Mouse (Mus musculus): Measurements from ENCODE around the gene Kcna5.
A peak's percentile ranks its signal among the peaks of the same experiment; 100 is the strongest.

Gene Kcna5

GRCm38 (mm10) chr6:126536926-126537325, 1.7 kb upstream of the Kcna5 start:
- no peak for DNase-seq (ENCODE audit: low spot score in 2 of 2)

DNA sequence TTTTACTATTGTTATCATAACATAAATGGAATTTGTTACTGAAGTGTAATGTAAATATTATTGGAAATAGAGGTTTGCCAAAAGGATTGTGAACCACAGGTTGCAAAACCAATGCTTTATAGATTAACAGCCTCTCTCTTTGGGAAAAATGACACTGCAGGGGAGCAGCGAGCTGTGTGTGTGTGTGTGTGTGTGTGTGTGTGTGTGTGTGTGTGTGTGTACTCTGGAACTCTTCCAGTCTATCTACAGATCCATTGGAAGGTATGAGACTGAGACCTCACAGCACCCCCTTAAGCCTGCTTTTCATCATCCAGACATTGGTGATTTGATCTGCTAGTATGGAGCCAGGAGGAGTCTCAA, 679 bp upstream of the Kcna5 start:
- no peak for DNase-seq (ENCODE audit: low spot score in 2 of 2)

DNA sequence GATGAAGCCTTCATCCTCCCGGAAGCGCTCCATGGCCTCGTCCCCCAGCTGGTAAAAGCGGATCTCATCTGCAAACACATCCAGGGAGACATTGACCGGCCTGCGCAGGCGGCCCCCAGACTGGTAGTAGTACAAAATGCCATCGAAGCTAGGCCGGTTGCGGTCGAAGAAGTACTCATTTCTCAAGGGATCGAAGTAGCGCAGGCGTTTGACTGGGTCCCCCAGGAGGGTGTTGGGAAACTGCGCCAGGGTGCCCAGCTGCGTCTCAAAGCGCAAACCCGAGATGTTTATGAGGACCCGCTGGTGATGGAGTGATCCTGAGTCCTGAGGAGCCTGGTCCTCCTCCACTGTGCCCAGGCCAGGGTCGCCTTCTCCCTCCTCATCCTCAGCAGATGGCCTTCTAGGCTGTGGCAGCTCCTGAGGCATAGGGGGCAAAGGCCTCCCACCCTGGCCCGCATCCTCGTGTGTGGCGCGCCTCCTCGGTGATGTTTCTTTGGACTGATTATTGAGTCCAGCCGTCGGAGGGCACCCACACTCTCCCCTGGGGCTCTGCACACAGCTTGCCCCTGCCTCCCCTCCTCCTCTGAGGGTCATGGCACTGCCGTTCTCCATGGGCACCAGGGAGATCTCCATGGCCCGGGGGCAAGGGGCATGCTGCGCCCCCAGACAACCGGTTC, 543 bp downstream of the Kcna5 start:
- no peak for DNase-seq (ENCODE audit: low spot score in 2 of 2)

DNA sequence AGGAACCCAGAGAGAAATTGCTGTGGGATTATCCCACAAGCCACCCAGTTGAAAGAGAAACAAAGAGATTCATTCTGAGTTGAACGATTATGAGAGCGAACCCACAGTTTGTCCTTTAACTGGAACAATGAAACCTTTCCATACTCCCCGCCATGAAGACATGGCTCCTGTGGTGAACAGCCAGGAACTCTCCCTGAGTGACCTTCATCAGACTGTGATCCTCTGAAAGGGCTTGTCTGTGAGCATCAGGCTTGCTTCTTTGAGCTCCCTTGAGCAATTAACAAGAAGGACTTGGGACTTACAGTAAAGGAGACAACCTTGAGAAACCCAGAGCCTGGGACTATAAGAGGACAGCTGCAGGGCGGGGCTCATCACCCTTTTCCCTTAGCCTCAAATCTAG, 3.9 kb downstream of the Kcna5 start:
- DNase-seq (ENCODE audit: low spot score in 2 of 2), result no peak

GRCm38 (mm10) chr6:126530019-126530418, 5.2 kb downstream of the Kcna5 start:
- DNase-seq (ENCODE audit: low spot score in 2 of 2), result no peak

GRCm38 (mm10) chr6:126514720-126515119, 20.5 kb downstream of the Kcna5 start:
- DNase-seq (ENCODE audit: low spot score in 2 of 2), result peak; percentile 38 to 45

DNA sequence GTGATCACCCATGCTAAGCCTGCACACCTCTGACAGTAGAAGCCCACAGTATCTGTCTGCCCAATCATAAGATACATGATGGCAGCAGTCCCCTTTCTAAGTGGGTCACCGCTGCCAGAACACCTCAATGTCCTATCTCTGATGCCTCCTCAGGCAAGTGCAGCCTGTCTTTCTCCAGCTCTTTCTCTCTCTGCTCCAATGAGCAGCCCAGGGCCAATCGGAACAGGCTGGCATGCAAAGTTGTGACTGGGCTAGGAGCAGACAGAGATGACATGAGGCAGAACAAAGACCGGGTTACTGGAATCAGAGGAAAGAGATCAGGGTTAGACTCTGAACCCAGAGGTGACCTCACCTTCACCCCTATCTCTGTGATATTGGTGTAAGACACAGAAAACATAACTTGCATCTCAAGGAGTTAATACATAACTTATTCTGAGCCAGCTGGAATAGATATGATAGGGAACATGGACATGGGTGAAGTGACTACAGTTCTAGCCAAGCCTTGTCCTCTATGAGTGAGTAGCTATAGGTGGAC, 21.4 kb downstream of the Kcna5 start:
- no peak for DNase-seq (ENCODE audit: low spot score in 2 of 2)

DNA sequence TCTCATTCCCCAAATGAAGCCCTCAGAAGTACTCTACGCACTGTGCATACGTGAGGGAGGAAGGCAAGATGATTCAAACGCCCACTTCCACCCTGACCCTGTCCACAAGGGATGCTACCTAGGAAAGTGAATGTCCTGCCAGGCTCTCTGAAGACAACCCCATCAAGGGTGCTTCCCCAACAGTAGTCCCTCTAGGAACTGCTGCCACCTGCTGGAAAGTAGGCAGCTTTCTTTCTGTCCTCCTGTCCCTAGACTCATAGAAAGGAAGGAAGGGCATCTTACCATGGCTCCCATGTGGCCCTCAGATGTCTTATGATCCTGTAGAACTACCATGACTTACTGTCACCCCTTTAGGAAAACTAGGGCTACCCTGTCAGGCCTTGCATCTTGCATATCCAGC, 22.1 kb downstream of the Kcna5 start:
- no peak for DNase-seq (ENCODE audit: low spot score in 2 of 2)

DNA sequence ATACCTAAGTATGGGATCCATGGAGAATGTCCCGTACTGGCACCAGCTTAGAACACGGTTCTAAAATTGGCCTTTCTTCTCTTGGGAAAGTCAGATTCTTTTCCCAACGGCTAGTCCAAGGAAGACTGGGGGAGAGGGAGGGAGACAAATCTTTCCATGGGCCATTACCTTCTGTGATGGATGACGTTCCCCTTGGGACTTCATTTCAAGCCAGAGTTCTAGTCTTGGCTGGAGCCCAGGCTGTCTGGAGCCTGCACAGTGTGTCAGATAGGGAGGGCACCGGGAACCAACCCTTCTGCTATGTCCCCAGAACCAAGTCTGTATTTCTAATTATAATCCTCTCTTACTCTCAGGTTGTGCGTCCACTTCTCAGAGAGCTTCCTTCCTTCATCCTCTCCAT, 26.5 kb downstream of the Kcna5 start:
- no peak for DNase-seq (ENCODE audit: low spot score in 2 of 2)

- DNase-seq (ENCODE audit: low spot score in 2 of 2), result no peak
Measured at GRCm38 (mm10) chr6:126503920-126504319, 31.3 kb downstream of the Kcna5 start.

GRCm38 (mm10) chr6:126502691-126503301, 32.4 kb downstream of the Kcna5 start:
- no peak for DNase-seq (ENCODE audit: low spot score in 2 of 2)

DNA sequence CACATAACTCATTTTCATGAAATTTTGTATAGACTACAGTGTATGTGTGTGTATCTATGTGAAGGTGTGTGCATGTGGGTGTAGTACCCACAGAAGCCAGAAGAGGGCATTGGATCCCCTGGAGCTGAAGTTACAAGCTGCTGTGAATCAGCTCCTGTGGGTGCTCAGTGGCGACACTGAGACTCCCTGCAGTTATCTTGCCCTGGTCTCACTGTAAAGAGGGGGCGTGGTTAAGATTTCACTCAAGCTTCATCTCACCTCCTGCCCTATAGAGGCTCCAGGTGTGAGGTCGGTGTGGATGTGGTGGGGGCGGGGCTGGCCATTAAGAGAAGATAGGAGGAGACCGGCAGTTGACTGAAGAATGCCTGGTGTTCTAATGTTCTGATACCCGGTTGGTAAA, 34.2 kb downstream of the Kcna5 start:
- DNase-seq (ENCODE audit: low spot score in 2 of 2), result no peak

DNA sequence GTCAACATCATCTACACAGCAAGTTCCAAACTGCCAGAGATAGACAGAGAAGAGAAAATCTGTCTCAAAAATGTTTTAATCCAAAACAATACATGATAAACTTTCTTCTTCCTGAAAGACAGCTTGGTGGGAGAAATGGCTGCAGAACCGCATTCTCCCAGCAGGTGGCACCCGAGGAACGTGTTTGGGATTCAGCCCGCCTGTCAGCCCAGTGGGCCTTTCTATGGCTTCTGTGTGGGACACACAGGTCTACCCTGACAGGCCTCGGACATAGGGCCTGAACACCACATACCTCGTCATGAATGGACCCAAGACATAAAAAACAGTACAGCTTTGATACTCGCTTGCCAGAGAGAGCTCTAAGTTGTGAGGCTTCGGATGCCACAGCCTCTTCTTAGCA, 35.1 kb downstream of the Kcna5 start:
- DNase-seq (ENCODE audit: low spot score in 2 of 2), result peak; percentile 50 to 61

DNA sequence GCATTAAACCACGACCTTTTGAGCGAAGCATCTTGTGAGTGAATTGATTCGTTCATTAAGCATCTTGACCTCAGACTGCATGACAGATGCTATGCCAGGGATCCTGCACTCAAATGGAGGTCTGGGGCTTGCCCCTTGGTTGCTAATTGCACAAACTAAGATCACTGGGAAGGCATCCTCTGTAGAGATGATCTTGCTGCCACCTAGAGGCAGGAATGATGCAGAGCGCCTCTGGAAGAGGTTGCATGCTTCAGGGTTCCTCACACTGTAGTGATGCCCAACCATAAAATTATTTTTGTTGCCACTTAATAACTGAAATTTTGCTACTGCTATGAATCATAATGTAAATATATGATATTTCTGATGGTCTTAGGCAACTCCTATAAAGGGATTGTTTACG, 37.3 kb downstream of the Kcna5 start:
- peak; percentile 27 to 41 for DNase-seq (ENCODE audit: low spot score in 2 of 2)

GRCm38 (mm10) chr6:126497173-126497839, 37.9 kb downstream of the Kcna5 start:
- DNase-seq (ENCODE audit: low spot score in 2 of 2), result no peak

DNA sequence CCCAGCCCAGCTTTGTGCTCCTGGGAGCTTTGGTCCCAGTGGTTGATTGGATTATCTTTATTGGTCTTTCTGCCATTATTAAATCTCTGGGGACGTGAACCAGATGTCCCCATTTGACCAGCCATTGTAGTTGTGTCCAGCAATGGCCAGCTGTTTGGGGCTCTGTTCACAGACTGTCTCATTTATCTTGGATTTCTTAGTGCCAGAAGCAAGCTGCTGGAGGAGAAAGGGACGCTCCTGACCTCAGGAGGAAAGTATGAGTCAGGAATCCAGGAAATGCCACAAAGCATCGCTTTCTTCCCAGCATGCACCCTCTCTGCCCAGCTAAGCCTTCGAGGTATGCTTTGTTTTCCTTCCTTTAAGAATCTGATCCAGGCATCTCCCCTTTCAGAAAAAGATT, 48.1 kb downstream of the Kcna5 start:
- no peak for DNase-seq (ENCODE audit: low spot score in 2 of 2)

DNA sequence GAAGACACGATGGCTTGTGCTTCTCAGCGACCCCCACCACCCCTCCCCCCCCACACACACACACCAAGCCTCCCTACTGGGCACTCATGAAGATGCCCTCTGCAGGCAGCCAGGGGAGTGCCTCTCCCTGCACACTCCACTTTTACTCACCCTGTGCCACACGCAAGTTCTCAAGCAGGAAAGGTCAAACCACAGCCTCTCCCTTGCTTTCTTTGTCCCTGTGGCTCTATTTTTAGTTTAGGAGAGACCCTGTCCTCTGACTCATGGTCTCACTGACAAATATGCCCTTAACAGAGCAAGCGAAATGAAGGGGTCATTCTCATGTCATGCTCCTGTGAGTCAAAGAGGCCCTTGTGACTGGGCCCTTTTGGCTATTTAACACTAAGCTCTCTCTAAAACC, 50.3 kb downstream of the Kcna5 start:
- no peak for DNase-seq (ENCODE audit: low spot score in 2 of 2)

DNA sequence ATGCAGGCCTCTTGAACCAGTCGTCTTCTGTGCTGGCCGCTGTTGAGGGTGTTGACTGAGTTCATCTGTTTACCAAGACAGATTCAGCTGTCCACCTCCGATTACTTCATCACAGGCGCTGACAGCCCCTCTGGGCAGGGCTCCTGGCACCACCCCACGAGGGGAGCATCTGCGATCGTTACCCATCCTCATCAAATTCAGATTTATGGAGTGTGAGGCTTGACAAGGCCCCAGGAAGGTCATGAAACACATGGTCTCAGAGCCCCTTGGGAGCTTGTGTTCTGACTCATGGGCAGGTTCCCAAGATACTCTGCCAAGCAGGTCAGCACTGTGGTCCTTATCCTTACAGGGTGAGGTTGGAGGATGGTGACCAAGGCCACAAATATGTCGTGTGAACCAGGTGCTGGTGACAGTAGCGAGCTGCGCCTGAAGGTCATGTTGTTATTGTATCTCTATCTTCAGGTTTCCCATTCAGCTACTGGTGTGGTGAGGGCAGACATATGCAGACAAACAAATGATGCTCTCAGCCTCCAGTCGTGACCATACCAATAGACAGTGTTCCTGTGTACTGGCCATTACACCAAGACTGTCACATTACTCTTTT, 51.8 kb downstream of the Kcna5 start:
- no peak for DNase-seq (ENCODE audit: low spot score in 2 of 2)
